Mouse (Mus musculus): ENCODE data around the gene Kcnn3. TPM values are rescaled to one million over a fixed set of nuclear protein-coding genes. Genes with fewer than 3 reads are reported as not detected.

Gene Kcnn3
- polyA plus RNA-seq, 1 experiment from 2014 or later = 1.2 TPM

- 23% methylated on average over 4 of the region's 4 CpGs for WGBS
- H3K4me3 ChIP-seq = no peak overlapping the region
- ATAC-seq (ENCODE audit: borderline replicate concordance, extremely low read depth, low FRiP score, low TSS enrichment) = no peak
These were observed 29.5 kb downstream of the Kcnn3 start for GRCm38 (mm10) chr3:89549488-89549887.

GRCm38 (mm10) chr3:89551880-89552279, 31.9 kb downstream of the Kcnn3 start:
- Histone ChIP-seq H3K4me2 (no peak overlapping the region), H3K27me3 (no peaks in the 10 kb centered on the region), H3K9me3 (no peaks in the 10 kb centered on the region), H3K4me3 (no peak overlapping the region), H3K27ac (no peak overlapping the region), H3K9ac (no peak overlapping the region), H3K36me3 (no peaks in the 10 kb centered on the region), H3K4me1 (0 out of 2 replicates have a peak, but pooled peaks cover 4% of the 10 kb centered on the region)
- no peak for ATAC-seq (ENCODE audit: borderline replicate concordance, extremely low read depth, low FRiP score, low TSS enrichment)
- WGBS = 89% methylated on average over 2 of the region's 2 CpGs

More at GRCm38 (mm10) chr3:89549488-89549887, 29.5 kb downstream of the Kcnn3 start:
- no peak overlapping the region for H3K27ac ChIP-seq
- H3K9ac ChIP-seq = no peak overlapping the region
- H3K9me3 ChIP-seq = no peaks in the 10 kb centered on the region
- H3K4me2 ChIP-seq = no peak overlapping the region
- no peaks in the 10 kb centered on the region for H3K36me3 ChIP-seq
- H3K4me1 ChIP-seq = 0 out of 2 replicates have a peak, but pooled peaks cover 5% of the 10 kb centered on the region
- no peaks in the 10 kb centered on the region for H3K27me3 ChIP-seq

- Histone ChIP-seq H3K9me3 (no peaks in the 10 kb centered on the region), H3K36me3 (no peaks in the 10 kb centered on the region), H3K27ac (no peak overlapping the region), H3K4me1 (0 out of 2 replicates have a peak, but pooled peaks cover 3% of the 10 kb centered on the region), H3K4me3 (no peak overlapping the region), H3K27me3 (no peaks in the 10 kb centered on the region), H3K4me2 (no peak overlapping the region), H3K9ac (no peak overlapping the region)
- 81% methylated on average over 8 of the region's 8 CpGs for WGBS
- no peak for ATAC-seq (ENCODE audit: borderline replicate concordance, extremely low read depth, low FRiP score, low TSS enrichment)
These were observed 33.5 kb downstream of the Kcnn3 start for GRCm38 (mm10) chr3:89553432-89553831.

GRCm38 (mm10) chr3:89553946-89554345, 34.0 kb downstream of the Kcnn3 start:
- no peaks in the 10 kb centered on the region for H3K9me3 ChIP-seq
- H3K4me3 ChIP-seq = no peak overlapping the region
- 66% methylated on average over 4 of the region's 4 CpGs for WGBS
- 0 out of 2 replicates have a peak, but pooled peaks cover 3% of the 10 kb centered on the region for H3K4me1 ChIP-seq
- H3K27me3 ChIP-seq = no peaks in the 10 kb centered on the region
- H3K4me2 ChIP-seq = no peak overlapping the region
- ATAC-seq (ENCODE audit: borderline replicate concordance, extremely low read depth, low FRiP score, low TSS enrichment) = no peak
- no peak overlapping the region for H3K27ac ChIP-seq
- H3K9ac ChIP-seq = no peak overlapping the region
- H3K36me3 ChIP-seq = no peaks in the 10 kb centered on the region

- Histone ChIP-seq H3K4me2 (no peak overlapping the region), H3K9ac (no peak overlapping the region), H3K27ac (no peak overlapping the region), H3K36me3 (no peaks in the 10 kb centered on the region), H3K4me3 (no peak overlapping the region), H3K27me3 (no peaks in the 10 kb centered on the region), H3K9me3 (no peaks in the 10 kb centered on the region), H3K4me1 (no peaks in the 10 kb centered on the region)
- no peak for ATAC-seq (ENCODE audit: borderline replicate concordance, extremely low read depth, low FRiP score, low TSS enrichment)
- 85% methylated on average over 2 of the region's 2 CpGs for WGBS
These were observed 34.6 kb downstream of the Kcnn3 start for GRCm38 (mm10) chr3:89554587-89554986.

- H3K4me2 ChIP-seq = no peak overlapping the region
- no peaks in the 10 kb centered on the region for H3K27me3 ChIP-seq
- ATAC-seq (ENCODE audit: borderline replicate concordance, extremely low read depth, low FRiP score, low TSS enrichment) = no peak
- no peak overlapping the region for H3K27ac ChIP-seq
- H3K36me3 ChIP-seq = no peaks in the 10 kb centered on the region
- no peak overlapping the region for H3K4me3 ChIP-seq
- H3K9ac ChIP-seq = no peak overlapping the region
- H3K9me3 ChIP-seq = no peaks in the 10 kb centered on the region
- 57% methylated on average over 5 of the region's 5 CpGs for WGBS
- H3K4me1 ChIP-seq = no peaks in the 10 kb centered on the region
These were observed 37.8 kb downstream of the Kcnn3 start for GRCm38 (mm10) chr3:89557811-89558210.

- WGBS = 60% methylated on average over 15 of the region's 15 CpGs
- no peaks in the 10 kb centered on the region for H3K9me3 ChIP-seq
- ATAC-seq (ENCODE audit: borderline replicate concordance, extremely low read depth, low FRiP score, low TSS enrichment) = no peak
These were observed 39.3 kb downstream of the Kcnn3 start for GRCm38 (mm10) chr3:89558972-89559910.

GRCm38 (mm10) chr3:89561386-89561785, 41.4 kb downstream of the Kcnn3 start:
- H3K4me2 ChIP-seq = no peak overlapping the region
- H3K4me1 ChIP-seq = no peaks in the 10 kb centered on the region
- no peak overlapping the region for H3K9ac ChIP-seq
- ATAC-seq (ENCODE audit: borderline replicate concordance, extremely low read depth, low FRiP score, low TSS enrichment) = no peak
- no peaks in the 10 kb centered on the region for H3K36me3 ChIP-seq
- H3K27ac ChIP-seq = no peak overlapping the region
- H3K27me3 ChIP-seq = no peaks in the 10 kb centered on the region
- WGBS = 88% methylated on average over 6 of the region's 6 CpGs
- no peaks in the 10 kb centered on the region for H3K9me3 ChIP-seq
- no peak overlapping the region for H3K4me3 ChIP-seq

More at GRCm38 (mm10) chr3:89558972-89559910, 39.3 kb downstream of the Kcnn3 start:
- Histone ChIP-seq H3K27ac (no peak overlapping the region), H3K9ac (no peak overlapping the region), H3K4me2 (no peak overlapping the region), H3K4me1 (no peaks in the 10 kb centered on the region), H3K4me3 (no peak overlapping the region), H3K27me3 (no peaks in the 10 kb centered on the region), H3K36me3 (no peaks in the 10 kb centered on the region)

GRCm38 (mm10) chr3:89565371-89565770, 45.4 kb downstream of the Kcnn3 start:
- Histone ChIP-seq H3K9ac (no peak overlapping the region), H3K27ac (no peak overlapping the region), H3K9me3 (no peaks in the 10 kb centered on the region), H3K27me3 (no peaks in the 10 kb centered on the region), H3K4me2 (no peak overlapping the region), H3K4me3 (no peak overlapping the region), H3K4me1 (no peaks in the 10 kb centered on the region), H3K36me3 (no peaks in the 10 kb centered on the region)
- 50% methylated on average over 5 of the region's 5 CpGs for WGBS
- no peak for ATAC-seq (ENCODE audit: borderline replicate concordance, extremely low read depth, low FRiP score, low TSS enrichment)

GRCm38 (mm10) chr3:89569058-89569457, 49.1 kb downstream of the Kcnn3 start:
- ATAC-seq (ENCODE audit: borderline replicate concordance, extremely low read depth, low FRiP score, low TSS enrichment) = no peak
- Histone ChIP-seq H3K36me3 (no peaks in the 10 kb centered on the region), H3K27ac (no peak overlapping the region), H3K4me1 (no peaks in the 10 kb centered on the region; the same call in 1 of the 2 replicates), H3K9ac (no peak overlapping the region), H3K27me3 (no peaks in the 10 kb centered on the region; the same call in 1 of the 2 replicates), H3K4me2 (no peak overlapping the region), H3K4me3 (no peak overlapping the region), H3K9me3 (no peaks in the 10 kb centered on the region)
- WGBS = 68% methylated on average over 1 of the region's 1 CpGs

- WGBS = 12% methylated on average over 7 of the region's 7 CpGs
- ATAC-seq (ENCODE audit: borderline replicate concordance, extremely low read depth, low FRiP score, low TSS enrichment) = no peak
- no peaks in the 10 kb centered on the region; the same call in 1 of the 2 replicates for H3K27me3 ChIP-seq
- H3K4me3 ChIP-seq = no peak overlapping the region
- no peaks in the 10 kb centered on the region; the same call in 1 of the 2 replicates for H3K4me1 ChIP-seq
- no peaks in the 10 kb centered on the region for H3K36me3 ChIP-seq
- H3K27ac ChIP-seq = no peak overlapping the region
- no peaks in the 10 kb centered on the region for H3K9me3 ChIP-seq
- H3K4me2 ChIP-seq = no peak overlapping the region
- H3K9ac ChIP-seq = no peak overlapping the region
These were observed 49.9 kb downstream of the Kcnn3 start for GRCm38 (mm10) chr3:89569707-89570324.

- no peaks in the 10 kb centered on the region; the same call in 1 of the 2 replicates for H3K4me1 ChIP-seq
- ATAC-seq (ENCODE audit: borderline replicate concordance, extremely low read depth, low FRiP score, low TSS enrichment) = no peak
- no peaks in the 10 kb centered on the region for H3K36me3 ChIP-seq
- H3K4me2 ChIP-seq = no peak overlapping the region
- H3K9ac ChIP-seq = no peak overlapping the region
- no peak overlapping the region for H3K4me3 ChIP-seq
- no peaks in the 10 kb centered on the region for H3K9me3 ChIP-seq
- no peak overlapping the region for H3K27ac ChIP-seq
- H3K27me3 ChIP-seq = no peaks in the 10 kb centered on the region; the same call in 1 of the 2 replicates
- 20% methylated on average over 3 of the region's 3 CpGs for WGBS
These were observed 50.4 kb downstream of the Kcnn3 start for GRCm38 (mm10) chr3:89570362-89570761.
